Mouse (Mus musculus): ENCODE measurements around the gene Prep. TPM values are rescaled to one million over a fixed set of nuclear protein-coding genes. Genes with fewer than 3 reads are reported as not detected.

The Prep gene
- polyA plus RNA-seq, 1 experiment from 2014 or later, result 27.8 TPM

DNA sequence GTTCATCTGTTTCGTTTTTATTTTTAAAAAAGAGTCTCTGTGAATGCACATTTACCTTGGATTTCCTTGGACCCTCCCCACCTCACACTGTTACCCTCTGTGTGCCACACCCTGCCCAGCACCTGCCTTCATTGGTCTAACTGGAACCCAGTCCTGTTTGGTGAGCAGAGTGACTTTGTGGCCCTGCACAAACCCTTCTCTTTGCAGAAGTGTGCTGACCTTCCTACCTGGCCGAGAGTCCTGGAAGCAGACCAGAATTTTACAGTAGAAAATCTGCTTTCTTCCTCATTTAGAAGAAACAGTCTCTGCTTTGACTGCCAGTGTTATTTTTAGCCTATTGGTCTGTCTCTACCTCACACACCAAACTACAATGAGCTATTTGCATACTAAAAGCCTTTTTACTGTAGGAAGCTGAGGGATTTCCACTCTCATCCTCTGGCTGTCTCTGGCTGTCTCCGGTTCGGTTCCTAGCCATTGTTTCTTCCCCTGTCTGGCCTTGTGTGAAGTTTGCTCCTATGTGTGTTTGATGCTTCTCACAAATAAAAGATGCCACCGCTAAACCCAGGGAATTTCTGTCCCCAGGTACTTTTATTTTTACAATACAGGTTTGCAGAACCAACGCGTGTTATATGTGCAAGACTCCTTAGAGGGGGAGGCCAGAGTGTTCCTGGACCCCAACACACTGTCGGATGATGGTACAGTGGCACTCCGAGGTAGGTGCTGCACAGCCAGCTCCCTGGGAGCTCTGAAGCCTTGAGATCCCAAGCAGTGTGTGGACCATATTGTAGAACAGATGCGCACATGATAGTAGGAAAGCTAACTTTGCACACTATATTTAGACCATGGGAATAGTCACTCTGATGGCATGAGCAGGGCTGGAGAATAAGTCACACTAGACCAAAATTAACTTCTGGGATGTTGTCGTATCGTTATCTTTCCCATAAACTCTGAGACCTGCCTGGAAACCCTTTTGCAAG is 25.4 kb downstream of the Prep start:
- ATAC-seq (ENCODE audit: extremely low read depth, insufficient number of reproducible peaks, low FRiP score, low TSS enrichment), result no peak
- Histone ChIP-seq H3K27ac (replicated peaks) (peak overlapping the region; percentile 62), H3K27me3 (replicated peaks) (no peaks in the 10 kb centered on the region), H3K4me2 (no peak overlapping the region), H3K9ac (peak overlapping the region; percentile 37; the same call in 1 of the 2 replicates), H3K4me3 (no peak overlapping the region), H3K9me3 (no peaks in the 10 kb centered on the region), H3K36me3 (peaks cover 59% of the 10 kb centered on the region), H3K4me1 (peaks cover 25% of the 10 kb centered on the region)
- 70% methylated on average over 12 of the region's 12 CpGs for WGBS

GRCm38 (mm10) chr10:45098751-45099150 is 31.7 kb downstream of the Prep start:
- no peaks in the 10 kb centered on the region for H3K27me3 ChIP-seq (replicated peaks)
- no peak for ATAC-seq (ENCODE audit: extremely low read depth, insufficient number of reproducible peaks, low FRiP score, low TSS enrichment)
- 83% methylated on average over 2 of the region's 2 CpGs for WGBS
- H3K36me3 ChIP-seq, result peaks cover 72% of the 10 kb centered on the region
- H3K9ac ChIP-seq, result no peak overlapping the region
- H3K9me3 ChIP-seq, result no peaks in the 10 kb centered on the region; the same call in 1 of the 2 replicates
- H3K27ac ChIP-seq (replicated peaks), result no peak overlapping the region
- H3K4me2 ChIP-seq, result no peak overlapping the region
- peaks cover 20% of the 10 kb centered on the region for H3K4me1 ChIP-seq
- no peak overlapping the region for H3K4me3 ChIP-seq

DNA sequence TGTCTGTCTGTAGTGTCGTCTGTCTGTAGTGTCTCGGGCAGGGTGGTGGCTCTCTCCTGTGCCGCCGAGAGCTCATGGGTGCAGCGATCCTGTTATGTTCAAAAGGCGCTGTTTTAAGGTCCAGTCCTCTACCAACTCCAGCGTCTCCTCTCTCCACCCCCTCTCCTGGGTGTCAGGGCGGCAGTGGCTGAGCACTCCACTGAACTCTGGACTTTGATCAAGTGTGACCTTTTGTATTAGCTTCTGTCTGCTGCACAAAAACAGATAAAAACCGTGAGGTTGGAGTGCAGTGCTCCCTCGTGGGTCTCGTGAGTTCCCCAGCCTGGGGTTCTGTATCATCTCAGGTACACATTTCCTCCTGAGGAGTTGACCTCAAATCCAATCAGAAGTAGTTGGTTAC is 33.5 kb downstream of the Prep start:
- peaks cover 57% of the 10 kb centered on the region for H3K36me3 ChIP-seq

GRCm38 (mm10) chr10:45103184-45103583 is 36.2 kb downstream of the Prep start:
- Histone ChIP-seq H3K9me3 (no peaks in the 10 kb centered on the region; the same call in 1 of the 2 replicates), H3K4me3 (no peak overlapping the region), H3K4me1 (peaks cover 35% of the 10 kb centered on the region), H3K27me3 (replicated peaks) (no peaks in the 10 kb centered on the region), H3K4me2 (0 out of 2 replicates have a peak overlapping the region, but pooled peaks have one; percentile 46), H3K27ac (replicated peaks) (peak overlapping the region; percentile 89), H3K36me3 (peaks cover 51% of the 10 kb centered on the region), H3K9ac (no peak overlapping the region)
- 55% methylated on average over 11 of the region's 11 CpGs for WGBS
- no peak for ATAC-seq (ENCODE audit: extremely low read depth, insufficient number of reproducible peaks, low FRiP score, low TSS enrichment)

More for the DNA sequence above, 33.5 kb downstream of the Prep start:
- H3K27me3 ChIP-seq (replicated peaks), result no peaks in the 10 kb centered on the region
- no peak overlapping the region for H3K4me3 ChIP-seq
- peaks cover 35% of the 10 kb centered on the region for H3K4me1 ChIP-seq
- WGBS, result 67% methylated on average over 11 of the region's 11 CpGs
- H3K4me2 ChIP-seq, result no peak overlapping the region
- no peak overlapping the region for H3K9ac ChIP-seq
- ATAC-seq (ENCODE audit: extremely low read depth, insufficient number of reproducible peaks, low FRiP score, low TSS enrichment), result no peak
- no peaks in the 10 kb centered on the region; the same call in 1 of the 2 replicates for H3K9me3 ChIP-seq
- H3K27ac ChIP-seq (replicated peaks), result no peak overlapping the region

DNA sequence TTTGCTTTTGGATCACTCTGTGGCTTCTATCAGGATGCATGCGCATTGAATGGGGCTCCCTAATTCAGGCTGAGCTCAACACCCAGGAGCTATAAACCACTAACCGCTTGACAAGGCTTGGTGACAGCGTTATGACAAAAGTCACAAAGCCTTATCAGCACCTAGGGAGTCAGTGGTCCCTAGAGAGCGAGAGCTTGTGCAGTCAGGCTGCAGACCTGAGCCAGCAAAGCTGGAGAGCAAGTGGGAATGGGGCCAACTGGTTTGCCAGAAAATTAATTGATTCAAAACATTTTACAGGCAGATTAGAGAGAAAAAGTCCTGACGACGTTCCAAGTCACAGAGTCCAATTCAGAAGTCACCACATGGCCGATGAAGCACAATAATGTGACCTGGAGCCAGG is 37.1 kb downstream of the Prep start:
- Histone ChIP-seq H3K27ac (replicated peaks) (peak overlapping the region; percentile 89), H3K36me3 (peaks cover 51% of the 10 kb centered on the region), H3K27me3 (replicated peaks) (no peaks in the 10 kb centered on the region), H3K9me3 (no peaks in the 10 kb centered on the region; the same call in 1 of the 2 replicates), H3K4me1 (peaks cover 35% of the 10 kb centered on the region), H3K4me3 (no peak overlapping the region), H3K4me2 (peak overlapping the region; percentile 46), H3K9ac (peak overlapping the region; percentile 56; the same call in 1 of the 2 replicates)
- 28% methylated on average over 7 of the region's 7 CpGs for WGBS
- ATAC-seq (ENCODE audit: extremely low read depth, insufficient number of reproducible peaks, low FRiP score, low TSS enrichment), result peak; percentile 52; the same call in 1 of the 2 replicates

GRCm38 (mm10) chr10:45104535-45105079 is 37.6 kb downstream of the Prep start:
- H3K36me3 ChIP-seq, result peaks cover 51% of the 10 kb centered on the region
- H3K4me3 ChIP-seq, result no peak overlapping the region
- H3K4me1 ChIP-seq, result peaks cover 35% of the 10 kb centered on the region
- 0 out of 2 replicates have a peak overlapping the region, but pooled peaks have one; percentile 56 for H3K9ac ChIP-seq
- peak overlapping the region; percentile 46 for H3K4me2 ChIP-seq
- peak; percentile 32; the same call in 1 of the 2 replicates for ATAC-seq (ENCODE audit: extremely low read depth, insufficient number of reproducible peaks, low FRiP score, low TSS enrichment)
- WGBS, result 30% methylated on average over 4 of the region's 4 CpGs
- no peaks in the 10 kb centered on the region for H3K9me3 ChIP-seq
- H3K27me3 ChIP-seq (replicated peaks), result no peaks in the 10 kb centered on the region
- H3K27ac ChIP-seq (replicated peaks), result peak overlapping the region; percentile 89

GRCm38 (mm10) chr10:45106541-45106940 is 39.5 kb downstream of the Prep start:
- peaks cover 29% of the 10 kb centered on the region for H3K4me1 ChIP-seq
- no peak overlapping the region for H3K9ac ChIP-seq
- H3K9me3 ChIP-seq, result no peaks in the 10 kb centered on the region
- 88% methylated on average over 4 of the region's 4 CpGs for WGBS
- no peak overlapping the region for H3K4me3 ChIP-seq
- no peak overlapping the region for H3K4me2 ChIP-seq
- no peak overlapping the region for H3K27ac ChIP-seq (replicated peaks)
- H3K27me3 ChIP-seq (replicated peaks), result no peaks in the 10 kb centered on the region
- no peak for ATAC-seq (ENCODE audit: extremely low read depth, insufficient number of reproducible peaks, low FRiP score, low TSS enrichment)
- H3K36me3 ChIP-seq, result peaks cover 53% of the 10 kb centered on the region

GRCm38 (mm10) chr10:45107313-45107712 is 40.3 kb downstream of the Prep start:
- Histone ChIP-seq H3K36me3 (peaks cover 55% of the 10 kb centered on the region), H3K4me2 (no peak overlapping the region), H3K9ac (no peak overlapping the region), H3K4me1 (peaks cover 25% of the 10 kb centered on the region), H3K9me3 (no peaks in the 10 kb centered on the region), H3K27me3 (replicated peaks) (no peaks in the 10 kb centered on the region), H3K4me3 (no peak overlapping the region), H3K27ac (replicated peaks) (no peak overlapping the region)
- no peak for ATAC-seq (ENCODE audit: extremely low read depth, insufficient number of reproducible peaks, low FRiP score, low TSS enrichment)
- 92% methylated on average over 2 of the region's 2 CpGs for WGBS

GRCm38 (mm10) chr10:45109041-45109440 is 42.0 kb downstream of the Prep start:
- 93% methylated on average over 8 of the region's 8 CpGs for WGBS
- no peak for ATAC-seq (ENCODE audit: extremely low read depth, insufficient number of reproducible peaks, low FRiP score, low TSS enrichment)
- peaks cover 16% of the 10 kb centered on the region for H3K4me1 ChIP-seq
- no peaks in the 10 kb centered on the region for H3K27me3 ChIP-seq (replicated peaks)
- H3K36me3 ChIP-seq, result peaks cover 63% of the 10 kb centered on the region
- H3K4me3 ChIP-seq, result no peak overlapping the region
- no peak overlapping the region for H3K4me2 ChIP-seq
- H3K9ac ChIP-seq, result no peak overlapping the region
- H3K9me3 ChIP-seq, result no peaks in the 10 kb centered on the region
- no peak overlapping the region for H3K27ac ChIP-seq (replicated peaks)

DNA sequence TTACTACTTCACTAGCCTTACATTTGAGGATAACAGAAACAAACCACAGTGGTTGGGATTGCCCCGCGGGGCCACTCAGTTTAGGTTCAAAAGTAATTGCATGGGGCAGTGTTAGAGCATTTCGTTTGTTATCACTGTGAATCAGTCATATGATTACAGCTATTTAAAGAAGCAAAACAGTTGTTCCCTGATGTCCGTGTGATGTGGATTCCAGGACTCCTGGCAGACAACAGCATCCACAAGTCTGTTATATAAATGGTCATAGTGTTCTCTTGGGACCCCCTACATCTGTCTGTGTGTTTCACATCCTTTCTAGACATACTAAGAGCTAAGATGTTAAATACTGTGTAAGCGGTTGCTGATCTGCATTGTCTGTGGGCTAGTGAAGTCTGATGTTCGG is 43.0 kb downstream of the Prep start:
- no peaks in the 10 kb centered on the region for H3K27me3 ChIP-seq (replicated peaks)
- ATAC-seq (ENCODE audit: extremely low read depth, insufficient number of reproducible peaks, low FRiP score, low TSS enrichment), result no peak
- no peaks in the 10 kb centered on the region for H3K9me3 ChIP-seq
- peaks cover 10% of the 10 kb centered on the region; the same call in 1 of the 2 replicates for H3K4me1 ChIP-seq
- 75% methylated on average over 6 of the region's 6 CpGs for WGBS
- peaks cover 68% of the 10 kb centered on the region for H3K36me3 ChIP-seq
- no peak overlapping the region for H3K4me3 ChIP-seq
- H3K4me2 ChIP-seq, result no peak overlapping the region
- no peak overlapping the region for H3K27ac ChIP-seq (replicated peaks)
- no peak overlapping the region for H3K9ac ChIP-seq

DNA sequence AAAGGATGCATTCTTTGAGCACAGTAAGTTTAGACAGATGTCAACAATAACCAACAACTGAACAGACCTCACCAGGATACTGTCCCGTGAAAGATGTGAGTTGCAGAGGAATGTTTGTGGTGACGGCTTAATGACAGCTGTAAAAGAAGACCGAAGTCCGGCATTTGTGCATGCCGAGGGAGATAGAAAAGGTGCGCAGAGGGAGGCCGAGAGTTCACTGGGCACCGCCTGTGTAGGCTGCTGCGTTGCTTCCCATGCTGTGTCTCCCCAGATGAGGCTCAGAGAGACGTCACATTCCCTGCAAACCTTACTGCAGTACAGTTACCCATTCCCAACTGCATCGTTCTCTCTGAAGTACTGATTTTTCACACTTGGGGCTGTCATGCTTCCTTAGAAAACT is 45.9 kb downstream of the Prep start:
- Histone ChIP-seq H3K4me3 (no peak overlapping the region), H3K4me1 (peaks cover 15% of the 10 kb centered on the region), H3K36me3 (peaks cover 79% of the 10 kb centered on the region), H3K27me3 (replicated peaks) (no peaks in the 10 kb centered on the region), H3K27ac (replicated peaks) (no peak overlapping the region), H3K4me2 (no peak overlapping the region), H3K9ac (no peak overlapping the region), H3K9me3 (no peaks in the 10 kb centered on the region)
- 49% methylated on average over 11 of the region's 11 CpGs for WGBS
- no peak for ATAC-seq (ENCODE audit: extremely low read depth, insufficient number of reproducible peaks, low FRiP score, low TSS enrichment)

Measured in heart, embryonic 13.5 days (tissue).